Mouse (Mus musculus) stomach, postnatal 0 days (tissue): Measurements from ENCODE around the gene Knop1. TPM values are rescaled to one million over a fixed set of nuclear protein-coding genes. Genes with fewer than 3 reads are reported as not detected.

Experiments used
- ATAC-seq: fragments of 200-750 bp; cut with Nextera tagmentation; 2 replicates; pipeline ENCODE4 v1.8.0; 2017; ENCODE audit not compliant: low FRiP score, low TSS enrichment
- DNase-seq: peaks from one replicate; pipeline ENCODE4 v3.0.0-alpha.2; 2016; ENCODE audit warnings: low spot score
- H3K27ac ChIP-seq: fragments of 300-500 bp; sonication (generic); replicated peaks from 2 replicates; pipeline ENCODE4 v1.5.1; 2014; ENCODE audit warnings: mild to moderate bottlenecking, control low read depth
- H3K27me3 ChIP-seq: fragments of 300-500 bp; sonication (generic); 2 replicates; pipeline ENCODE4 v1.6.1; 2014; ENCODE audit warnings: low read length; ENCODE audit not compliant: control insufficient read depth, insufficient read depth
- H3K36me3 ChIP-seq: fragments of 300-500 bp; sonication (generic); 2 replicates; pipeline ENCODE4 v1.6.1; 2014; ENCODE audit warnings: low read length, mixed read lengths; ENCODE audit not compliant: control insufficient read depth, insufficient read depth
- H3K4me1 ChIP-seq: fragments of 300-500 bp; sonication (generic); replicated peaks from 2 replicates; pipeline ENCODE4 v1.6.1; 2014; ENCODE audit warnings: antibody characterized with exemption; ENCODE audit not compliant: control insufficient read depth, insufficient read depth
- H3K4me2 ChIP-seq: fragments of 300-500 bp; sonication (generic); replicated peaks from 2 replicates; pipeline ENCODE4 v1.6.1; 2014; ENCODE audit warnings: low read depth, mild to moderate bottlenecking, control low read depth, moderate library complexity
- H3K4me3 ChIP-seq: fragments of 300-500 bp; sonication (generic); 2 replicates; pipeline ENCODE4 v1.5.1; 2014; ENCODE audit warnings: low read depth, low read length, control low read depth
- H3K9ac ChIP-seq: fragments of 300-500 bp; sonication (generic); 2 replicates; pipeline ENCODE4 v1.6.1; 2014; ENCODE audit warnings: mild to moderate bottlenecking, low read length, control low read depth, mixed read lengths
- H3K9me3 ChIP-seq: fragments of 300-500 bp; sonication (generic); 2 replicates; pipeline ENCODE4 v1.6.1; 2016; ENCODE audit warnings: low read length; ENCODE audit not compliant: control insufficient read depth
- CTCF ChIP-seq: IDR thresholded peaks from 2 replicates; pipeline ENCODE4 v1.5.1; 2016; ENCODE audit warnings: antibody characterized with exemption, low read depth, mild to moderate bottlenecking, moderate library complexity
- EP300 ChIP-seq: optimal IDR thresholded peaks from 2 replicates; pipeline ENCODE3; 2016; ENCODE audit warnings: antibody characterized with exemption
- WGBS: fragments of 180-500 bp; shearing (Covaris S2); extraction: QIAGEN DNeasy Blood & Tissue Kit; methylation state at CpG from one replicate; pipeline ENCODE4 v1.1.7; 2014; 5-methylcytosine and 5-hydroxymethylcytosine counted together
- polyA plus RNA-seq: library from polyadenylated mRNA; unstranded; fragments of >200 nt; fragmentation: Nextera tagmentation; extraction: Ambion mirVana; gene quantifications from 2 replicates; pipeline ENCODE4 v1.2.1, GENCODE M21; 2015

Knop1 gene
- 41.7 and 51.4 TPM in 2 replicates for polyA plus RNA-seq

- no peaks in the 10 kb centered on the region; the same call in 1 of the 2 replicates for H3K4me1 ChIP-seq
- under 1% methylated on average over 43 of the region's 46 CpGs for whole genome bisulfite sequencing
Observed at GRCm38 (mm10) chr7:118855877-118856304, at the start of gene Knop1. TSS of gene Knop1 (minus strand) at chr7:118856254.

GRCm38 (mm10) chr7:118904530-118904929 lies 48.5 kb upstream of the Knop1 start:
- no peak for TF ChIP-seq CTCF
- TF ChIP-seq EP300, result no peak
- H3K4me1 ChIP-seq, result no peaks in the 10 kb centered on the region
- no peak for DNase-seq
- no peak overlapping the region for H3K4me3 ChIP-seq
- WGBS, result 78% methylated on average over 4 of the region's 4 CpGs
- no peaks in the 10 kb centered on the region for H3K27me3 ChIP-seq
- no peak for ATAC-seq
- H3K36me3 ChIP-seq, result no peaks in the 10 kb centered on the region
- H3K9me3 ChIP-seq, result no peaks in the 10 kb centered on the region
- H3K9ac ChIP-seq, result no peak overlapping the region
- no peak overlapping the region for H3K27ac ChIP-seq
- no peak overlapping the region for H3K4me2 ChIP-seq

More at GRCm38 (mm10) chr7:118855877-118856304, at the start of gene Knop1:
- ATAC-seq (peak; percentile 89), DNase-seq (no peak)
- Histone ChIP-seq H3K4me3 (peak within 1 kb of the TSS; percentile 80), H3K27me3 (no peaks in the 10 kb centered on the region), H3K9me3 (no peaks in the 10 kb centered on the region), H3K27ac (peak within 1 kb of the TSS; percentile 81), H3K9ac (peak within 1 kb of the TSS; percentile 76), H3K36me3 (0 out of 2 replicates have a peak, but pooled peaks cover 2% of the 10 kb centered on the region), H3K4me2 (peak within 1 kb of the TSS; percentile 81)
- TF ChIP-seq CTCF (no peak), EP300 (no peak)

- TF ChIP-seq EP300 (no peak), CTCF (no peak)
- no peaks in the 10 kb centered on the region for H3K4me1 ChIP-seq
- 85% methylated on average over 9 of the region's 9 CpGs for whole genome bisulfite sequencing
- no peak for ATAC-seq
- H3K9me3 ChIP-seq, result no peaks in the 10 kb centered on the region
- no peak overlapping the region for H3K4me2 ChIP-seq
- H3K9ac ChIP-seq, result no peak overlapping the region
- DNase-seq, result no peak
- no peaks in the 10 kb centered on the region for H3K27me3 ChIP-seq
- no peak overlapping the region for H3K4me3 ChIP-seq
- no peak overlapping the region for H3K27ac ChIP-seq
- H3K36me3 ChIP-seq, result no peaks in the 10 kb centered on the region
Observed at GRCm38 (mm10) chr7:118903879-118904278, 47.8 kb upstream of the Knop1 start.

GRCm38 (mm10) chr7:118902944-118903343 lies 46.9 kb upstream of the Knop1 start:
- Histone ChIP-seq H3K4me1 (no peaks in the 10 kb centered on the region), H3K9ac (no peak overlapping the region), H3K4me3 (no peak overlapping the region), H3K27me3 (no peaks in the 10 kb centered on the region), H3K4me2 (peak overlapping the region; percentile 39), H3K27ac (peak overlapping the region; percentile 30), H3K36me3 (no peaks in the 10 kb centered on the region), H3K9me3 (no peaks in the 10 kb centered on the region)
- DNase-seq (peak; percentile 54), ATAC-seq (0 out of 2 replicates have a peak, but pooled peaks have one; percentile 42)
- TF ChIP-seq EP300 (no peak), CTCF (no peak)
- 12% methylated on average over 13 of the region's 13 CpGs for WGBS

GRCm38 (mm10) chr7:118900090-118900489 lies 44.0 kb upstream of the Knop1 start:
- Histone ChIP-seq H3K4me1 (no peaks in the 10 kb centered on the region), H3K36me3 (no peaks in the 10 kb centered on the region), H3K9me3 (no peaks in the 10 kb centered on the region), H3K9ac (no peak overlapping the region), H3K4me2 (no peak overlapping the region), H3K4me3 (no peak overlapping the region), H3K27ac (no peak overlapping the region), H3K27me3 (no peaks in the 10 kb centered on the region)
- TF ChIP-seq CTCF, result no peak
- no peak for TF ChIP-seq EP300
- DNase-seq (no peak), ATAC-seq (no peak)
- WGBS, result 77% methylated on average over 2 of the region's 2 CpGs

- no peaks in the 10 kb centered on the region for H3K36me3 ChIP-seq
- no peaks in the 10 kb centered on the region for H3K9me3 ChIP-seq
- DNase-seq (no peak), ATAC-seq (no peak)
- no peak overlapping the region for H3K9ac ChIP-seq
- H3K27ac ChIP-seq, result no peak overlapping the region
- no peak overlapping the region for H3K4me2 ChIP-seq
- no peaks in the 10 kb centered on the region for H3K4me1 ChIP-seq
- TF ChIP-seq CTCF (peak; percentile 39), EP300 (no peak)
- H3K4me3 ChIP-seq, result no peak overlapping the region
- no peaks in the 10 kb centered on the region for H3K27me3 ChIP-seq
Observed at GRCm38 (mm10) chr7:118898063-118898462, 42.0 kb upstream of the Knop1 start.
